Mouse (Mus musculus): ENCODE measurements around the gene Zmym2.

DNA sequence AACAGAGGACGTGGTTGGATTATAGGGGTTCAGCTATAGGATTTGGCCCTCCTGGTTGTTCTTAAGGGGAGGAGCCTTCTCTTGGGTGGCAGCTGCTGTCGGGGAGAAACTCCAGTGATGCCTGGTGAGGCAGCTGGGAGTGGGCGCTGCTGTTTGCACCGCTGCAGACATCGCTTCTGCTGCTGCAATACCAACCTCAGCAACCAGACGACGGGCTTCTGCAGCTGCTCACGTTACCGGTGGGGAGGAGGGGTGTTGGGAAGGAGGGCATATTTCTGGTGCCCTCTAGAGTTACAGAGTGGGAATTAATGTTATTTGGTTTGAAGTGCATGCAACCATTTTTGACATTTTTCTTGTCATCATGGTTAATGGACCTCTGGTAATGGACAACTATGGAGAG is 1.4 kb downstream of the Zmym2 start:
- TF ChIP-seq USF1 (IDR thresholded peaks at IDR 0.05; ENCODE audit: low read depth) (no peak), POLR2A (IDR thresholded peaks at IDR 0.05; ENCODE audit: insufficient read length, low read depth) (peak; percentile 79), MAX (IDR thresholded peaks at IDR 0.05; ENCODE audit: low read depth) (peak; percentile 43), TCF12 (IDR thresholded peaks at IDR 0.05; ENCODE audit: insufficient read depth, poor library complexity, severe bottlenecking) (peak; percentile 41), CEBPB (IDR thresholded peaks at IDR 0.05; ENCODE audit: insufficient read depth, poor library complexity, severe bottlenecking) (no peak), POLR2AphosphoS2 (IDR thresholded peaks at IDR 0.05; ENCODE audit: insufficient read length, low read depth) (peak; percentile 73), MYOG (IDR thresholded peaks at IDR 0.05; ENCODE audit: control insufficient read depth in 1 of 3, insufficient read depth in 1 of 3, insufficient read length in 2 of 3, low read depth in 2 of 3) (peak; percentile 76 to 92 (median 83)), E2F4 (IDR thresholded peaks at IDR 0.05; ENCODE audit: insufficient read depth) (no peak), REST (IDR thresholded peaks at IDR 0.05; ENCODE audit: insufficient read depth, insufficient read length) (no peak), SRF (IDR thresholded peaks at IDR 0.05; ENCODE audit: control insufficient read depth, insufficient read length, low read depth) (no peak), TCF3 (IDR thresholded peaks at IDR 0.05; ENCODE audit: insufficient read length, low read depth) (peak; percentile 73), MYOD1 (IDR thresholded peaks at IDR 0.05; ENCODE audit: control insufficient read depth in 1 of 3, insufficient read length in 2 of 3, low read depth in 2 of 3) (peak; percentile 38 to 96 (median 78))

All from myocyte (in vitro differentiated cells).